Mouse (Mus musculus) granulocyte monocyte progenitor cell, adult 5-6 weeks (primary cell): Measurements from ENCODE around the gene Gm49711. TPM values are rescaled to one million over a fixed set of nuclear protein-coding genes. Genes with fewer than 3 reads are reported as not detected.

Experiments
- total RNA-seq, 2 experiments: library from RNA; stranded (forward) in 1 of 2; stranded (reverse) in 1 of 2; fragments of 200-712, 200-1000 nt in 1 of 2; fragments of >200 nt in 1 of 2; fragmentation: Nextera tagmentation in 1 of 2; gene quantifications; 2 replicates each; pipeline ENCODE4 v1.2.3; 2014 to 2017

Gm49711 gene
- total RNA-seq, 2 experiments from 2014 or later: not detected

Other genes with a start within 250 kb of the Gm49711 start
- gene Mrps6, start within 50 bp of the Gm49711 start, total RNA-seq (2014; fragmentation: Nextera tagmentation): 32.7 and 41.0 TPM in 2 replicates
- gene Mrps6, start within 50 bp of the Gm49711 start, total RNA-seq (2017): 14.4 and 15.5 TPM in 2 replicates
- gene Slc5a3, start within 50 bp of the Gm49711 start, total RNA-seq (2014; fragmentation: Nextera tagmentation): 5.1 and 5.3 TPM in 2 replicates
- 3.3 and 4.1 TPM in 2 replicates for gene Slc5a3, start within 50 bp of the Gm49711 start, total RNA-seq (2017)
- not detected in 2 replicates for gene Kcne2, start 234.1 kb downstream of the Gm49711 start, total RNA-seq (2014; fragmentation: Nextera tagmentation)
- gene Kcne2, start 234.1 kb downstream of the Gm49711 start, total RNA-seq (2017): not detected in 2 replicates
- 100 and 115 TPM in 2 replicates for gene Smim11, start 243.0 kb downstream of the Gm49711 start, total RNA-seq (2014; fragmentation: Nextera tagmentation)
- gene Smim11, start 243.0 kb downstream of the Gm49711 start, total RNA-seq (2017): 120 and 157 TPM in 2 replicates